Mouse (Mus musculus) brain, embryonic 14.5 days (tissue): ENCODE results near the gene Lrig2.

ENCODE experiments used
- CTCF ChIP-seq: fragments of 200-500 bp; IDR thresholded peaks from 2 replicates; pipeline ENCODE4 v1.5.1; 2012; ENCODE audit warnings: inconsistent platforms, mild to moderate bottlenecking, moderate library complexity, borderline replicate concordance; ENCODE audit not compliant: insufficient read depth, insufficient read length; ENCODE audit errors: extremely low read depth
- POLR2A ChIP-seq: fragments of 200-500 bp; IDR thresholded peaks from 2 replicates; pipeline ENCODE4 v1.6.1; 2012; ENCODE audit warnings: mild to moderate bottlenecking, inconsistent platforms, borderline replicate concordance; ENCODE audit not compliant: poor library complexity, insufficient read depth, insufficient read length, severe bottlenecking; ENCODE audit errors: extremely low read depth

GRCm38 (mm10) chr3:104431848-104432159 is 79.9 kb downstream of the Lrig2 start:
- TF ChIP-seq CTCF, result no peak
- no peak for TF ChIP-seq POLR2A
